Mouse (Mus musculus) spleen, adult 2 months (tissue): ENCODE measurements around the gene Azgp1. TPM values are rescaled to one million over a fixed set of nuclear protein-coding genes. Genes with fewer than 3 reads are reported as not detected.

Source experiments
- DNase-seq, 2 experiments: peaks; one replicate each; pipeline versions ENCODE4 v3.0.0 to v3.0.0-alpha.2; 2012 to 2021; ENCODE audit warnings: low spot score in 2 of 2, low read depth in 1 of 2
- H3K27ac ChIP-seq: fragments of 200-500 bp; 2 replicates; pipeline ENCODE4 v1.5.1; 2012; ENCODE audit warnings: low read length, inconsistent platforms; ENCODE audit not compliant: insufficient read depth
- H3K27me3 ChIP-seq: fragments of 200-500 bp; 2 replicates; pipeline ENCODE4 v1.6.1; 2012; ENCODE audit warnings: mild to moderate bottlenecking, moderate library complexity, low read length, inconsistent platforms; ENCODE audit not compliant: control insufficient read depth, insufficient read depth
- H3K36me3 ChIP-seq: fragments of 200-500 bp; 2 replicates; pipeline ENCODE4 v1.6.1; 2012; ENCODE audit warnings: mild to moderate bottlenecking, low read length, inconsistent platforms; ENCODE audit not compliant: control insufficient read depth, insufficient read depth
- H3K4me1 ChIP-seq: fragments of 200-500 bp; 2 replicates; pipeline ENCODE4 v1.6.1; 2011; ENCODE audit warnings: inconsistent platforms; ENCODE audit not compliant: control insufficient read depth, insufficient read depth, insufficient read length
- H3K4me3 ChIP-seq: fragments of 200-500 bp; 2 replicates; pipeline ENCODE4 v1.5.1; 2011; ENCODE audit warnings: mild to moderate bottlenecking, inconsistent platforms; ENCODE audit not compliant: insufficient read depth, insufficient read length; ENCODE audit errors: extremely low read depth
- CTCF ChIP-seq: fragments of 200-500 bp; IDR thresholded peaks from 2 replicates; pipeline ENCODE4 v1.5.1; 2011; ENCODE audit warnings: mild to moderate bottlenecking, inconsistent platforms; ENCODE audit not compliant: insufficient read depth, insufficient read length, insufficient replicate concordance; ENCODE audit errors: extremely low read depth
- POLR2A ChIP-seq: fragments of 200-500 bp; IDR thresholded peaks from 2 replicates; pipeline ENCODE4 v1.6.1; 2011; ENCODE audit warnings: low read depth, low read length, inconsistent platforms
- WGBS: fragments of 180-500 bp; shearing (Covaris S2); methylation state at CpG from one replicate; pipeline ENCODE4 v1.1.7; 2018; 5-methylcytosine and 5-hydroxymethylcytosine counted together
- polyA plus RNA-seq: library from polyadenylated mRNA; depleted of rRNA; stranded (reverse); fragments of >200 nt; gene quantifications from 2 replicates; pipeline ENCODE4 v1.2.3, GENCODE M21; 2012

Azgp1 gene
- polyA plus RNA-seq, 1 experiment, result not detected

DNA sequence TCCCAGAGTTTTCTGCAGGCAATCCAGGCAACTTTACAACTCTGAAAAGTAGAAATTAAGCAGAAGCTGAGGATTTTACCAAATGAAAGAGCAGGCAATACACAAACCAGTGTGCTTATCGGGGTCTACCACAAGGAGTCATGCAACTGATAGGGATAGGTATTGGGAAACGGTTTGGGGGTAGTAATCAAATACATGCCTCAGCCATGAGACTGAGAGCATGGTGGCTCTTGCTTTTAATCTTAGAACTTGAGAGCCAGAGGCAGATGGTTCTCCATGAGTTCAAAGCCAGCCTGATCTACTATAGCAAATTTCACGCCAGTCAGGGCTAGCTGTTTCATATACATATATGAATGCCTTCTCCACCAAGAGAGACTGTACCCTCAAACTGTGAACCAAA lies 24.9 kb upstream of the Azgp1 start:
- Histone ChIP-seq H3K27ac (no peak overlapping the region), H3K4me1 (no peaks in the 10 kb centered on the region), H3K36me3 (no peaks in the 10 kb centered on the region), H3K27me3 (no peaks in the 10 kb centered on the region), H3K4me3 (no peak overlapping the region)
- TF ChIP-seq CTCF (no peak), POLR2A (no peak)
- WGBS, result 84% methylated on average over 3 of the region's 3 CpGs
- no peak for DNase-seq

GRCm38 (mm10) chr5:137962945-137963344 lies 18.4 kb upstream of the Azgp1 start, which contains the start of gene Gjc3:
Gene Gjc3 (minus strand): TSS chr5:137963098.
- no peak within 1 kb of the TSS for H3K27ac ChIP-seq
- 81% methylated on average over 8 of the region's 8 CpGs for WGBS

DNA sequence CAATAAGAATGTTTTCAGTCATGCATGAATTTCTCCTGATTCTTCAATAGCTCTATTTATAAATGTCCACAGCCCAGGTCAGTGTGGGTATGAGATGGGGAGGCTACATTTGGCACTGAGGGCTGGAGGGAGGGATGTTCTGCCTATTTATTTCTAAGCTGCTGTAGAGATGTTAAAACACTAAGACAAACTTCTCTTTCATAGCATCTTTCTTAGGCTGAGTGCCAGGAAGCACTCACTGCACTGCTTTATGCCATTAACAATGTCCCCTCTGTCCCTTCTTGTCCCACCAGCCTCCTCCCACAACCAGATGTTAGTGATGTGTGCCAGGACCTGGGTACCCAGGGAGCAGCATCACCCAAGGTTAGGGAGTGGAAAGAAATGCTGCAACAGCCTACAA lies 14.8 kb upstream of the Azgp1 start:
- H3K27ac ChIP-seq, result no peak overlapping the region
- H3K36me3 ChIP-seq, result no peaks in the 10 kb centered on the region
- TF ChIP-seq POLR2A (no peak), CTCF (no peak)
- H3K4me1 ChIP-seq, result no peaks in the 10 kb centered on the region
- no peak for DNase-seq
- H3K27me3 ChIP-seq, result no peaks in the 10 kb centered on the region
- no peak overlapping the region for H3K4me3 ChIP-seq

More at GRCm38 (mm10) chr5:137962945-137963344, 18.4 kb upstream of the Azgp1 start, which contains the start of gene Gjc3:
- H3K27me3 ChIP-seq, result no peaks in the 10 kb centered on the region
- no peak for DNase-seq
- TF ChIP-seq CTCF, result no peak
- H3K4me1 ChIP-seq, result no peaks in the 10 kb centered on the region
- no peak within 1 kb of the TSS for H3K4me3 ChIP-seq
- no peaks in the 10 kb centered on the region for H3K36me3 ChIP-seq

DNA sequence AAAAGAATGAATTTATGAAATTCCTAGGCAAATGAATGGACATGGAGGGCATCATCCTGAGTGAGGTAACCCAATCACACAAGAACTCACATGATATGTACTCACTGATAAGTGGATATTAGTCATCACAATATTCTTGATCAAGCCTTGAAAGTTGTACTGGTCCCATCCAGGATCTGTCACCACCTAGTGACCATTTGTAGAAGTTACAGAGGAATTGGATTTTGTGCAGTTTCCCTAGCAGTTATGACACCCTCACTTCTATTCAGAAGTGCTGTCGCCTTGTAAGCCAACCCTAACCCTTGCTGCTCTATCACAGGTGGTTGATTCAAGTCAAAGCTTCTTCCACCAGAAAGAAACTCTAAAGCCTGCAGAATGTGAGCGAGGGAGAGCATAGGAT lies 8.2 kb upstream of the Azgp1 start:
- H3K4me3 ChIP-seq, result no peak overlapping the region
- TF ChIP-seq POLR2A, result no peak
- TF ChIP-seq CTCF, result no peak
- no peak overlapping the region for H3K27ac ChIP-seq
- H3K4me1 ChIP-seq, result no peaks in the 10 kb centered on the region
- DNase-seq, result no peak
- no peaks in the 10 kb centered on the region for H3K27me3 ChIP-seq
- WGBS, result 70% methylated on average over 2 of the region's 2 CpGs
- H3K36me3 ChIP-seq, result no peaks in the 10 kb centered on the region

- no peak overlapping the region for H3K4me3 ChIP-seq
- H3K4me1 ChIP-seq, result no peaks in the 10 kb centered on the region
- TF ChIP-seq CTCF (no peak), POLR2A (no peak)
- no peak overlapping the region for H3K27ac ChIP-seq
- no peak for DNase-seq
- 59% methylated on average over 3 of the region's 3 CpGs for WGBS
- no peaks in the 10 kb centered on the region for H3K36me3 ChIP-seq
- no peaks in the 10 kb centered on the region for H3K27me3 ChIP-seq
Observed at GRCm38 (mm10) chr5:137973738-137974137, 7.6 kb upstream of the Azgp1 start.

DNA sequence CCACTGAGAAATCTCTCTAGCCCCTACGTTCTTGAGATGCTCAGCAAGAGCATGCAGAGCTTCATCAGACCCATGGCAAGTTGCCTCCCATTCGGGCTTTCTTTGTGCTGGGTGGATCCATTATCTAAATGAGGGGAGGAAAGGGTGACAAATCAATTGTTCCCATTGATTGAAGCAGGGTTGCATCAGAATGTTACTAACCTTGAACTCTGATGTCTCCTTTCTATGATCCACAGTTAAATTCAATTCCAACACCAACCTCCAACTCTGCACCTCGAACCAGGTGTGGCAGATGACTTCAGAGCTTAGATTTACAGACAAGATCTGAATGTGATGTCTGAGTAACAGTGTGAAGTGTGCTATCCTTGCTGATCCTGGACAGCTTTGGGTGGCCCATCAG lies 6.6 kb upstream of the Azgp1 start:
- H3K36me3 ChIP-seq, result no peaks in the 10 kb centered on the region
- no peak overlapping the region for H3K27ac ChIP-seq
- no peak overlapping the region for H3K4me3 ChIP-seq
- DNase-seq, result no peak
- TF ChIP-seq CTCF (no peak), POLR2A (no peak)
- H3K27me3 ChIP-seq, result no peaks in the 10 kb centered on the region
- 60% methylated on average over 3 of the region's 3 CpGs for WGBS
- no peaks in the 10 kb centered on the region for H3K4me1 ChIP-seq

DNA sequence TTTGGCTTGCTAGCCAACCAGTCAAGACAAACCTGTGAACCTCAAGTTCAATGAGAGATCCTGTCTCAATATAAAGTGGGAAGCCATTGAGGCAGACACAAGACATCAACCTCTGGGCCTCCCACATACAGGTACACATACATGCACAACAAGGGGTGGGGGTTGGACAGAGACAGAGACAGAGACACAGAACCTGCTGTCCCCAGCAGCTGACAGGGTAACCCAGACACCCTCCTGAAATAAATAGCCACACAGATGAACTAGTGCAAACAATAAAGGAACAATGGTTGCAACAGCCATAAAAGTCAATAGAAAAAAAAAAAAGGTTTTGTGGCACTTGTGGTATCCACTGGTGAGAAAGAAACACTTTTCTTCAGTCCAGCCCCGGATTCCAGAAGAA lies 5.9 kb upstream of the Azgp1 start:
- Histone ChIP-seq H3K27ac (no peak overlapping the region), H3K27me3 (no peaks in the 10 kb centered on the region), H3K4me1 (no peaks in the 10 kb centered on the region), H3K36me3 (no peaks in the 10 kb centered on the region), H3K4me3 (no peak overlapping the region)
- TF ChIP-seq POLR2A (no peak), CTCF (no peak)
- 30% methylated on average over 1 of the region's 1 CpGs for WGBS
- DNase-seq, result no peak

GRCm38 (mm10) chr5:137977291-137977690 lies 4.0 kb upstream of the Azgp1 start:
- Histone ChIP-seq H3K4me1 (no peaks in the 10 kb centered on the region), H3K27me3 (no peaks in the 10 kb centered on the region), H3K36me3 (no peaks in the 10 kb centered on the region), H3K4me3 (no peak overlapping the region), H3K27ac (no peak overlapping the region)
- no peak for DNase-seq
- no peak for TF ChIP-seq POLR2A
- TF ChIP-seq CTCF, result no peak
- WGBS, result 45% methylated on average over 1 of the region's 1 CpGs
